Mouse (Mus musculus) G1E-ER4 (cell line): Measurements from ENCODE around the gene Ar. TPM values are rescaled to one million over a fixed set of nuclear protein-coding genes. Genes with fewer than 3 reads are reported as not detected.

ENCODE experiments used
- GATA1 ChIP-seq: IDR thresholded peaks from one replicate; pipeline ENCODE4 v1.8.0; 2012; ENCODE audit warnings: low read length, inconsistent platforms
- polyA plus RNA-seq: library from polyadenylated mRNA; stranded (reverse); fragments of >175 nt; gene quantifications from 2 replicates; pipeline ENCODE4 v1.2.3, GENCODE M21; 2012

The Ar gene
- polyA plus RNA-seq = not detected in 2 replicates

- no peak for TF ChIP-seq GATA1
These were observed at the start of gene Ar for GRCm38 (mm10) chrX:98148531-98149342. Gene Ar, plus strand, starts transcription at chrX:98148769.

DNA sequence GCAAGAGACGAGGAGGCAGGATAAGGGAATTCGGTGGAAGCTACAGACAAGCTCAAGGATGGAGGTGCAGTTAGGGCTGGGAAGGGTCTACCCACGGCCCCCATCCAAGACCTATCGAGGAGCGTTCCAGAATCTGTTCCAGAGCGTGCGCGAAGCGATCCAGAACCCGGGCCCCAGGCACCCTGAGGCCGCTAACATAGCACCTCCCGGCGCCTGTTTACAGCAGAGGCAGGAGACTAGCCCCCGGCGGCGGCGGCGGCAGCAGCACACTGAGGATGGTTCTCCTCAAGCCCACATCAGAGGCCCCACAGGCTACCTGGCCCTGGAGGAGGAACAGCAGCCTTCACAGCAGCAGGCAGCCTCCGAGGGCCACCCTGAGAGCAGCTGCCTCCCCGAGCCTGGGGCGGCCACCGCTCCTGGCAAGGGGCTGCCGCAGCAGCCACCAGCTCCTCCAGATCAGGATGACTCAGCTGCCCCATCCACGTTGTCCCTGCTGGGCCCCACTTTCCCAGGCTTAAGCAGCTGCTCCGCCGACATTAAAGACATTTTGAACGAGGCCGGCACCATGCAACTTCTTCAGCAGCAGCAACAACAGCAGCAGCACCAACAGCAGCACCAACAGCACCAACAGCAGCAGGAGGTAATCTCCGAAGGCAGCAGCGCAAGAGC lies 1.3 kb downstream of the Ar start:
- no peak for TF ChIP-seq GATA1

GRCm38 (mm10) chrX:98150393-98151119 lies 2.0 kb downstream of the Ar start:
- TF ChIP-seq GATA1 = no peak

DNA sequence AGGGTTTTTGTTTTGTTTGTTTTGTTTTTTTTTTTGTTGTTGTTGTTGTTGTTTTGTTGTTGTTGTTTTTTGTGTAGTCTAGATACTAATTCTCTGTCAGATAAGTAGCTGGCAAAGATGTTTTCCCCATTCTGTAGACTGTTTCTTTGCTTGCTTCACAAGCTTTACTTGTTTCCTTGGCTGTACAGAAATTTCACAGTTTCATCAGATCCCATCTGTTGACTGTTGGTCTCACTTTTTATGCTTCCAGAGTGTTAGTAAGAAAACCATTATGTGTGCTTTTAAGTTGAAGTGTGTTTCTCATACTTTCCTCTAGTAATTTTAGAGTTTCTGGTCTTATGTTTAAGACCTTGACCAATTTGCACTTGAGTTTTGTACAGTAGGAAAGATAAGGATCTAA lies 41.2 kb downstream of the Ar start:
- no peak for TF ChIP-seq GATA1

DNA sequence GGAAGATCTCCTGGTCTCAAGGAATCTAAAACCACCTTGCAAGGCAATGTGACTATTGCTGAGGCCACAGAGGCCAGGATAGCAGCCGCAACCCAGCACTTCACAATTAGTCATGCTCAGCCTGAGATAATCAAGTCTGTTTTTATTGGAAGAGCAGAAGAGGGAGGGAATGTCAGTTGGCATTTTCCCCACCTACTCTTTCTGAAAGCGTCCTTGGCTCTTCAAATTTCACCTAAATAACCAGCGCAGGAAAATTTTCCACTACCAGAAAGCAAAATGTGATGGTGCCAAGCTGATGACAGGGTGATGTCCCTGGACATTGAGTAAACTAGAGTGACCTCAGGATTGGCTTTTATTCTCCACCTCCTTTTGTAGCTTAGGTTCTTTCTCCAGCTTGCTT lies 57.2 kb downstream of the Ar start:
- no peak for TF ChIP-seq GATA1

- TF ChIP-seq GATA1 = no peak
These were observed 58.6 kb downstream of the Ar start for GRCm38 (mm10) chrX:98207166-98207565.

DNA sequence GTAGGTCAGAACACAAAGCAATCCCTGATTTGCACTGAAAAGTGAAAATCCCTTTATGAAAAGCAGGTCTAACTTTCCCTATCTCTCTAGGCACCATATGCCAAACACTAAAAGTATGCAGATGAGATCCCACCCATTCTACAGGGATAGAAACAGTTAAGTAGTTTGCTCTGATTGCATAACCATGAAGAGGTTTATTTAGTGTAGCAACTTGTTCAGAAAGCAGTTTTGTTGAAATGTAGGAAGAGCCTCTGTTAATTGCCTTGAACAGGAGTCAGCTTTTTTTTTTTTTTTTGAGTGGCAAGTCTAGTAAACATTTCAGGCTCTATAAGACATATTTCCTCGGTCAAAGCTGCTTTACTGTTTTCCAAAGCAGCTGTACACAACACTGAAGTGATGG lies 67.5 kb downstream of the Ar start:
- no peak for TF ChIP-seq GATA1

GRCm38 (mm10) chrX:98239011-98239410 lies 90.4 kb downstream of the Ar start:
- no peak for TF ChIP-seq GATA1

DNA sequence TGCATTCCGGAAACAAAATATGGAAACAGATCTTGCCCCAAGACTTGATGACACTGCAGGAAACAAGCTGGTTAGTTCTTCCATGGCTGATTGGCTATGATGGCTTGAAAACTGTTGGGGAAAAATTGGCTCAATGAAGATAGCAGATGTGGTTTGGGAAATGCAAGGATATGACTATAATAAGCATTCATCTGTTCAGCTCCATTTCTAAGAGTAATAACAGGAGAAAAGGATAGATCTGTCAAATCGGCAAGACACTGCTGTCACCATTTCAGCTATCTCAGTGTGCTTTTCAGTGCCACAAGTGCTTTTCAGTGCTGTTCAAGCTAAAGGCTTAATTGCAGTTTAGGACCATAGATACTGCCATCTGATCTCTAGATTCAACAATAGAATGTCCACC lies 96.5 kb downstream of the Ar start:
- no peak for TF ChIP-seq GATA1

DNA sequence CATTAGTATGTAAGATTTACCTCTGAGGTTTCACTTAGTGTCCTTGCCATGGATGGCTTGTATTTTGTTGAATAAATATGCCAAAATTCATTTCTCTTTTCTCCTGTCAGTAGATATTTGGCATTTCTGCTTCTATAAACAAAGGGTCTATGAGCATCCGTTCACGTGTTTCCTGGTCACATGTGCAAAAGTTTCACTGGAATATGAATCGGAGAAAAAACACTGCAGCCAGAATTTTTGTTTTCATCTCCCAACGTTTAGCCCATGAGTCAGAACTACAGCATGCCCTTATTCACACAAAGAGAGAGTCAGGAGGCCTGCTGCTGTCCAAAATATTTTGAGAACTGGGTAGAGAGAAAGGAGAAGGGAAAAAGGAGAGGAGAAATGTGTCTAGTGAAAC lies 99.8 kb downstream of the Ar start:
- TF ChIP-seq GATA1 = no peak

DNA sequence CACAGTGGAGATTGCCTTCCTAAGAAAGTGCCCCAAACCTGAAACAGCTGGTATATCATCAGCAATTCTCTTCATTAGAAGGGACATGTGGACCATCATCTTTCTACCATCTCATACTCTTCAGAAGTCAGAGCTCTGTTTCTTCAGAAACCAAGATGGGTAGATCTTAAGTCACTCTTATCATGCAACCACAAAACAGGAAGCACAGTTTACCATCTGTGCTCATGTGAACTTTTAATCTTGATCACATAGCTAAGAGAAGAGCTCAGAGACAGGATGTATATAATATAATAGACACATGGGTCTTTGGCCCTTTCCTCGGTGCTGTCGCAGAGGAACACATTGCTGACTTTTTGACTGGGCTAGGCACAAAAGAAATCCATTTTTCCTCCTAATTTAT lies 111.1 kb downstream of the Ar start:
- no peak for TF ChIP-seq GATA1

DNA sequence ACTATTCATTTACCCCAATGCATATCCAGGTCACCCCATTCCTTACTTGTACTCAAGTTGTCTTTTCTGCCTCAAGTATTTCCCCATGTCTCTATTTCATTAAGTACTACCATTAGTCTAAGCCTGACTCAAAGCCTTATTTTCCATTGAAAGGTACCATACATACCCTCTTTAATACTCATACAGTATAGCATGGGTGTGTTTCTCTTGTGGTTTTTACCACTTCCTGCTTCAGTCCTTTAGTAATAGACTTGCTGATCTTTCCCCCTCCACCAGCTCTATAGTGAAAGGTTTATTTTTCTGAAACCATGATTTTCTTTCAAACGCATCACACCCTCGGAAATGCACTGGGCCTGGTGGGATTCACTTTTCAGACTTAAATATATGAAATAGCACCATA lies 117.2 kb downstream of the Ar start:
- TF ChIP-seq GATA1 = no peak

DNA sequence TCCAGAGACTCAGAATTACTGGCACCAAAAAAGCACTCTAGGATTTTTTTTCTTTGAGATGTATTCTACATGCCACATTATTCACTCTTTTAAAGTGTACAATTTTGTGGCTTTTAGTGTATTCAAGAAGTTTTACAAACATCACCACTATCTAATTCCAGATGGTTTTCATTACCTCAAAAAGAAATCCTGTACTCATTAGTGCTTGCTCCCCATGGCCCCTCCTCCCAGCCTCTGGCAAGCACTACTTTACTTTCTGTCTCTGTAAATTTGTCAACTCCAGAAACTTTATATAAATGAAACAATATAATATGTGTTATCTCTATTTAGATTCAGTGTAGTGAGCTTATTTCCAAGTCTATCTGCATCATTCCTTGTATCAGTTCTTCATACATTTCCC lies 122.8 kb downstream of the Ar start:
- no peak for TF ChIP-seq GATA1

- no peak for TF ChIP-seq GATA1
These were observed 143.2 kb downstream of the Ar start for GRCm38 (mm10) chrX:98291763-98292162.

- no peak for TF ChIP-seq GATA1
These were observed 152.1 kb downstream of the Ar start for GRCm38 (mm10) chrX:98300685-98301084.

DNA sequence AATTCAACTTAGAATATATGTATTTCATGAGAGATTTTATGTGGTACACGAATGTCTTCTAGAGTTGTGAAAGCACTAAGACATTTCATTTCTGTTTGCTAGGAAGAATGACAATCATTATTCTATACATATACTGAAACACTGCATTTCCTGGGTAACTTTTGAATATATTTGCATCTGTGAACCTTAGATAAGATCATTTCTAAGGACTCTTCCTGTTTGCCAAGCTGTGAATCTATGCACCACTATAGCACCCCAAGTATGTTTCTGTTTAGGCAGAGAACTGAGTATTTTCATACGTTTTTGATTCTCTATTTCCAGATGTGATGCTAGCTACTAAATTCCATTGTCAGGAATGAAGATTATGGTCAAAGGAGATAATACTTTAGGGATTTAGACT lies 153.4 kb downstream of the Ar start:
- no peak for TF ChIP-seq GATA1

GRCm38 (mm10) chrX:98315961-98316360 lies 167.4 kb downstream of the Ar start:
- no peak for TF ChIP-seq GATA1

DNA sequence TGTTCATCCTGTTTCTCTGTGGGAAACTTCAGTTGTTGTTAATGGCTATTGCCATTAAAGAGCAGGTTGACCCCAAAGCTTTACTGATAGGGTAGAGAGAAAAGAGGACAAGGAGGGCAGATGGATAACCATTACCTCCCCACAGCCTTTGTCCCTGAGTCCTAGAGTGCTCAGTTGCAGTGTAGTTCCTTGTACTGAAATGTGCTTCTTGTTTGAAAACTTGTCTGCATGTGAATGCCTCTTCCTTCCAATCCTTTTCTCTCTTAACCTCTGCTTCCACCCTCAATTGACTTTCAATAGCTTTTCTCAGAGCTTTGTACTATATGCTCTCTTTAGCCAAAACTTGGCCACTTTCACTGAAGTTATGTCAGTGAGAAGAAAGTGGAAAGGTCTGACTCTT lies 168.9 kb downstream of the Ar start:
- TF ChIP-seq GATA1 = no peak
